Mouse (Mus musculus): ENCODE data around the gene Ccdc88b. TPM values are rescaled to one million over a fixed set of nuclear protein-coding genes. Genes with fewer than 3 reads are reported as not detected.
A peak's percentile ranks its signal among the peaks of the same experiment; 100 is the strongest.

The Ccdc88b gene
- polyA plus RNA-seq, 1 experiment from 2014 or later = 0.51 TPM

DNA sequence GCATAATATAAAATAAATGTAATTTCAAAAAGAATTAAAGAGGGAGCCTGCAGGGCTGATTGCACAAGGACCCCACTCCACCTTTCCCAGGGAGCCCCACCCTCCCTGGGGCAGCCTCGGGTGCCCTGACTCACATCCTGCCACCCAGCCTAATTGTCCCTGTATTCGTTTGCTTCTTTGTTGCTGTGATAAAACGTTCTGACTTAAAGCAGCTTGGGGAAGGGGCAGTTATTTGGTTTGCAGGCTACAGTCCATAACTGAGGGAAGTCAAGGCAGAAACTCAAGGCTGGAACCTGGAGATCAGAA, 16.8 kb downstream of the Ccdc88b start:
- H3K4me1 ChIP-seq (ENCODE audit: control insufficient read depth, insufficient read depth, low read length) = peaks cover 12% of the 10 kb centered on the region
- 8% methylated on average over 3 of the region's 3 CpGs for whole genome bisulfite sequencing
- peak overlapping the region; percentile 56; the same call in 1 of the 2 replicates for H3K9ac ChIP-seq (ENCODE audit: low read depth, low read length)
- H3K27me3 ChIP-seq (ENCODE audit: control insufficient read depth, insufficient read depth, low read length) = peaks cover 6% of the 10 kb centered on the region; the same call in 1 of the 2 replicates
- H3K9me3 ChIP-seq (ENCODE audit: control insufficient read depth, low read length) = no peaks in the 10 kb centered on the region
- H3K4me2 ChIP-seq (replicated peaks; ENCODE audit: low read depth, low read length) = peak overlapping the region; percentile 73; the same call in 1 of the 2 replicates
- H3K36me3 ChIP-seq (ENCODE audit: control insufficient read depth, insufficient read depth, low read length) = peaks cover 8% of the 10 kb centered on the region; the same call in 1 of the 2 replicates
- no peak for ATAC-seq (ENCODE audit: low FRiP score, low TSS enrichment)
- H3K4me3 ChIP-seq (ENCODE audit: low read length) = no peak overlapping the region
- H3K27ac ChIP-seq (ENCODE audit: low read depth, low read length) = no peak overlapping the region

DNA sequence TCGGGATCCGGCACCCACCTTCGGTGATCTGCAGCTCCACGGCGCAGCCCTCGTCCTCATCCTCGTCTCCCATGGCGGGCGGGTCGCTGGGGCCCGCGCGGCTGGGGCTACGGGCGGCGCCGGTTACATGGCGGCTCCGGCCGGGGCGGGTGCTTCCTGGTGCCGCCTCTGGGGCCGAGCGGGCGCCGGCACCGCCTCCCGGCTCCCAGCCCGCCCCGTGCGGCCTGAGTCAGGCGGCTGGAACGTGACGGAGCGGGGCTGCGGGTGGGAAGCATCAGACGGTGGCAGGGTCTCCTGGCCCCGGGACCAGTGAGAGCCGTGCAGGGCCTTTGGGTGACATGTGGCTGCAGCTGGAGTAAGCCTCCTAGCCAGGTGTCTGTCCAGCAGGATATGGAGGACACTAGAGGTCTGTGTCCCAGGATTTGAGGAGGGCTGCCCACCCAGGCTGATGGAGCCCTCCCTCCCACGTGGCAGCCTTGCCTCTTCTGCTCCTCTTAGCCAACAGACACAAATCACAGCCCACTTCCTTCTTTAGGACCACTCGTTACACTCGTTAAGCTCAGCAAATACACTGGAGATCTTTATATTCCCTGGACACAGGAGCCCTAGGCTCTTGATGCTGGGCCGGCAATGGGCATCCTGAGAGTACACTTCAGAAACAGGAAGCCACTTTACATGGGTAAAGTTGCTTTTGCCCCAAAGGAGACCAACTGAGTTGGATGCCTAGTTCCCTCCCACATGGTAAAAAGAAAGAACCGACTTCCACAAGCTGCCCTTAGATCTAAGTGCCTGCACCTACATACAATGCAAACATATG, 17.3 kb downstream of the Ccdc88b start, which contains the start of gene Rps6ka4:
Rps6ka4 (minus strand) TSS at position 162 of the 817 bp plus-strand sequence.
- Histone ChIP-seq H3K9ac (ENCODE audit: low read depth, low read length) (peak within 1 kb of the TSS; percentile 56), H3K27me3 (ENCODE audit: control insufficient read depth, insufficient read depth, low read length) (0 out of 2 replicates have a peak, but pooled peaks cover 4% of the 10 kb centered on the region), H3K4me1 (ENCODE audit: control insufficient read depth, insufficient read depth, low read length) (peaks cover 12% of the 10 kb centered on the region), H3K27ac (ENCODE audit: low read depth, low read length) (0 out of 2 replicates have a peak within 1 kb of the TSS, but pooled peaks have one; percentile 38), H3K4me2 (replicated peaks; ENCODE audit: low read depth, low read length) (peak within 1 kb of the TSS; percentile 73), H3K4me3 (ENCODE audit: low read length) (peak within 1 kb of the TSS; percentile 48), H3K36me3 (ENCODE audit: control insufficient read depth, insufficient read depth, low read length) (peaks cover 8% of the 10 kb centered on the region; the same call in 1 of the 2 replicates), H3K9me3 (ENCODE audit: control insufficient read depth, low read length) (no peaks in the 10 kb centered on the region)
- ATAC-seq (ENCODE audit: low FRiP score, low TSS enrichment) = peak; percentile 85
- WGBS = under 1% methylated on average over 43 of the region's 44 CpGs

DNA sequence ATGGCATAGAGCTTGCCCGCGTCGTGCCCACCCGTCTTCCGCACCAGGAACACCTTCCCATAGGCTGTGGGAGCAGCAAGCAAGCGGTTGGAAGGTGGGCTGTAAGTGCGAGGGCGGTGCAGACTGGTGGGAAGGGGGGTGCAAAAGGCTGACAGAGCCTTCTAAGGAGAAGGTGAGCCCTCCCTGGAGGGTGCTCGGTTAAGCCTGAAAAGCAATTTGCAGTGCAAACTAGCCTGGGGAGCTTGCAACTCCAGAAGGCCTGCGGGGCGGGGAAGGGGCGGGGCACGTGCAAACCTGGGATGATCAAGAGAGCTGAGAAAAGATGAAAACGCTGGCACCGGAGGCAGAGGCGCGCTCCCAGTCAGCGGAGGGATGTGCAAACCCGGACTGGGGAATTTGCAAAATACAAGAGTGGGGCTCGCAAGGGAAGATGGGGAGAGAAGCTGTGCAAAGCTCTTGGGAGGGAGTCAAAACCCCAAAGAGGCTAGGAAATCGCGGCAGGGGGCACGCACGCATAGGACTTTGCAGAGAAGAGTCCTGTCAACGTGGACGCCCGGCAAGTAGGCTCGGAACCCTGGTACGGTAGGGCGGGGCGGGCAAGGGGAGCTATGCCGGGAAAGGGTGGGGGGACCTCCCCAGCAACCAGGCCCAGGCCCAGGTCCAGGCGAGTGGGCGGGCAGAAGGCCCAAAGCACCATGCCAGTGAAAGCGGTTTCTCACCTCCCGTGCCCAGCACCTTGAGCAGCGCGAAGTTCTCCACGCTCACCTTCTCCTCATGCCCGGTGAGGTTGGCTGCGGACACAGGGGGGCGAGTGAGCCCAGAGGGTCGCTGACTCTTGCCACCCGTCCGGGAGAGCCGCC, 18.2 kb downstream of the Ccdc88b start:
- Histone ChIP-seq H3K4me3 (ENCODE audit: low read length) (peak overlapping the region; percentile 48), H3K27me3 (ENCODE audit: control insufficient read depth, insufficient read depth, low read length) (0 out of 2 replicates have a peak, but pooled peaks cover 4% of the 10 kb centered on the region), H3K4me1 (ENCODE audit: control insufficient read depth, insufficient read depth, low read length) (peaks cover 12% of the 10 kb centered on the region), H3K36me3 (ENCODE audit: control insufficient read depth, insufficient read depth, low read length) (peaks cover 8% of the 10 kb centered on the region; the same call in 1 of the 2 replicates), H3K4me2 (replicated peaks; ENCODE audit: low read depth, low read length) (peak overlapping the region; percentile 73), H3K9me3 (ENCODE audit: control insufficient read depth, low read length) (no peaks in the 10 kb centered on the region), H3K27ac (ENCODE audit: low read depth, low read length) (no peak overlapping the region), H3K9ac (ENCODE audit: low read depth, low read length) (peak overlapping the region; percentile 56)
- ATAC-seq (ENCODE audit: low FRiP score, low TSS enrichment) = peak; percentile 58
- WGBS = 1% methylated on average over 46 of the region's 46 CpGs

DNA sequence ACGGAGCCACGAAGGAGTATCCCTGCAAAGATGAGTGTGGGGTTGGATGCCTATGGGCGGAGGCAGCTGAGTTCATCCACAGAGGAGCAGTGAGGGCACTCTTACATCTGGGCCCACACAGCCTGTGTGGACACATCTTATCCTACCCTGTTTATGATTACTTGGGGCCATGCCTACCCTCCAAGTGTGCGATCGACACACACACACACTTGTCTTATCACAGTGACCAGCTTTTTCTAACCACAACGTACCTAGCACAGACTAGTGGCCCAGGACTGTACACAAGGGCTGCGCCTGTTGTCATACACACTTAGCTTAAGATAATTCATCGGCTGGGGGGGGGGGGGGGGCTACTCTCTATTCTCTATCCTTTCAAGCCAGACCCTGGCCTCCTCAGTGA, 25.6 kb downstream of the Ccdc88b start:
- Histone ChIP-seq H3K27ac (ENCODE audit: low read depth, low read length) (no peak overlapping the region), H3K9ac (ENCODE audit: low read depth, low read length) (no peak overlapping the region), H3K27me3 (ENCODE audit: control insufficient read depth, insufficient read depth, low read length) (peaks cover 36% of the 10 kb centered on the region), H3K4me2 (replicated peaks; ENCODE audit: low read depth, low read length) (no peak overlapping the region), H3K9me3 (ENCODE audit: control insufficient read depth, low read length) (no peaks in the 10 kb centered on the region), H3K4me3 (ENCODE audit: low read length) (no peak overlapping the region), H3K36me3 (ENCODE audit: control insufficient read depth, insufficient read depth, low read length) (peaks cover 14% of the 10 kb centered on the region; the same call in 1 of the 2 replicates), H3K4me1 (ENCODE audit: control insufficient read depth, insufficient read depth, low read length) (peaks cover 11% of the 10 kb centered on the region)
- WGBS = 94% methylated on average over 8 of the region's 8 CpGs
- ATAC-seq (ENCODE audit: low FRiP score, low TSS enrichment) = no peak

DNA sequence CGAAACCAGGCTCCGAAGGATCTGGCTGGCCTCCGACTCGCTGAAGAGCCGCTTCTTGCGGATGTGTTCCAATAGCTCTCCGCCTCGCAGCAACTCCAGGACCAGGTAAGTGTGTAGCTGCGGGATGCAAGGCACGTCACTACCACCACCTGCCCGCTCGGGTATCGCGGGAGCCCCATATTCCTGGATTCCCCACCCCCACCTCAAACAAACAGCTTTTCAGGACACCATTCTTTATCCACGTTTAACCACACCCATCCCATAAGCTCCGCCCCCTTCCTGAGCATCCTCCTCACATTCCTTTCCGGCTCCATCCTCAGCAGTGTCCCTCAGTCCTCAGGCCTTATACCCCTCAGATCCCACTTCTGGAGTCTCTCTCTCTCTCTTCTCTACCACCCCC, 26.7 kb downstream of the Ccdc88b start:
- H3K27me3 ChIP-seq (ENCODE audit: control insufficient read depth, insufficient read depth, low read length) = peaks cover 36% of the 10 kb centered on the region
- no peak overlapping the region for H3K27ac ChIP-seq (ENCODE audit: low read depth, low read length)
- 8% methylated on average over 17 of the region's 17 CpGs for WGBS
- peaks cover 7% of the 10 kb centered on the region; the same call in 1 of the 2 replicates for H3K36me3 ChIP-seq (ENCODE audit: control insufficient read depth, insufficient read depth, low read length)
- H3K9ac ChIP-seq (ENCODE audit: low read depth, low read length) = no peak overlapping the region; the same call in 1 of the 2 replicates
- H3K4me2 ChIP-seq (replicated peaks; ENCODE audit: low read depth, low read length) = peak overlapping the region; percentile 46
- peak overlapping the region; percentile 25 for H3K4me3 ChIP-seq (ENCODE audit: low read length)
- no peak for ATAC-seq (ENCODE audit: low FRiP score, low TSS enrichment)
- H3K9me3 ChIP-seq (ENCODE audit: control insufficient read depth, low read length) = no peaks in the 10 kb centered on the region
- peaks cover 11% of the 10 kb centered on the region for H3K4me1 ChIP-seq (ENCODE audit: control insufficient read depth, insufficient read depth, low read length)

DNA sequence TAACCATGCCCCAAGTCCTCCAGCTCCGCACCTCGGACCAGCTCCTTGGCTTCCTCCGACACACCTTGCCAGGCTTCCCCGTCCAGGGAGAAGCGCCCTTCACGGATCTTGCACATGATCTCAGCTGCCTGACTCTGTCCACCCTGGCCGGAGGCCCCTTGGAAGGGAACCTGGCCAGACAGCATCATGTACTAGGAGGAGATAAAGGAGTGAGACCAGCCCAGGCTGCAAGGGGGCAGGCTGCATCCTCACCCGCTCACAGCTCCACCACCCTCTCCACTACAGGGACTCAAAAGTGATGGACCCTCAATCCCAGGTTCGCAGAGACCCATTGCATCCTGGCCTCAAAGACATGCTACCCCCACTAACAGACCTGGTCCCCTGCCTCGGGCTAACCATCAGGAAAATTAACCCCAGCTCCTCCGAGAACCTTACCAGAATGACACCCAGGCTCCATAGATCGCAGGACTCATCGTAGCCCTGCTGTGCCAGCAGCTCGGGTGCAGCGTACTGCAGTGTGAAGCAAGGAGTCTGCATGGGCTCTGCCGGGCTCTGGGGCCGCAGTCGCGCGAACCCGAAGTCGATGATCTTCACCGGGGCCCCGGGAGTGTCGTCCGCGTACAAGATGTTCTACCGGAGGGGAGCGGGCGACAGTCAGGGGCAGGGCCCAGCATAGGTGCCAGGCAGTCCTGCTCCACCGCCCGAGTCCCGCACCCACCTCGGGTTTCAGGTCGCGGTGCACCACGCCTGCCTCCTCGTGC, 27.3 kb downstream of the Ccdc88b start:
- no peak overlapping the region for H3K27ac ChIP-seq (ENCODE audit: low read depth, low read length)
- no peaks in the 10 kb centered on the region for H3K9me3 ChIP-seq (ENCODE audit: control insufficient read depth, low read length)
- H3K36me3 ChIP-seq (ENCODE audit: control insufficient read depth, insufficient read depth, low read length) = peaks cover 7% of the 10 kb centered on the region; the same call in 1 of the 2 replicates
- peak overlapping the region; percentile 46 for H3K4me2 ChIP-seq (replicated peaks; ENCODE audit: low read depth, low read length)
- ATAC-seq (ENCODE audit: low FRiP score, low TSS enrichment) = peak; percentile 33; the same call in 1 of the 2 replicates
- no peak overlapping the region; the same call in 1 of the 2 replicates for H3K9ac ChIP-seq (ENCODE audit: low read depth, low read length)
- H3K4me1 ChIP-seq (ENCODE audit: control insufficient read depth, insufficient read depth, low read length) = peaks cover 11% of the 10 kb centered on the region
- peaks cover 36% of the 10 kb centered on the region for H3K27me3 ChIP-seq (ENCODE audit: control insufficient read depth, insufficient read depth, low read length)
- 7% methylated on average over 38 of the region's 38 CpGs for WGBS
- peak overlapping the region; percentile 27 for H3K4me3 ChIP-seq (ENCODE audit: low read length)

DNA sequence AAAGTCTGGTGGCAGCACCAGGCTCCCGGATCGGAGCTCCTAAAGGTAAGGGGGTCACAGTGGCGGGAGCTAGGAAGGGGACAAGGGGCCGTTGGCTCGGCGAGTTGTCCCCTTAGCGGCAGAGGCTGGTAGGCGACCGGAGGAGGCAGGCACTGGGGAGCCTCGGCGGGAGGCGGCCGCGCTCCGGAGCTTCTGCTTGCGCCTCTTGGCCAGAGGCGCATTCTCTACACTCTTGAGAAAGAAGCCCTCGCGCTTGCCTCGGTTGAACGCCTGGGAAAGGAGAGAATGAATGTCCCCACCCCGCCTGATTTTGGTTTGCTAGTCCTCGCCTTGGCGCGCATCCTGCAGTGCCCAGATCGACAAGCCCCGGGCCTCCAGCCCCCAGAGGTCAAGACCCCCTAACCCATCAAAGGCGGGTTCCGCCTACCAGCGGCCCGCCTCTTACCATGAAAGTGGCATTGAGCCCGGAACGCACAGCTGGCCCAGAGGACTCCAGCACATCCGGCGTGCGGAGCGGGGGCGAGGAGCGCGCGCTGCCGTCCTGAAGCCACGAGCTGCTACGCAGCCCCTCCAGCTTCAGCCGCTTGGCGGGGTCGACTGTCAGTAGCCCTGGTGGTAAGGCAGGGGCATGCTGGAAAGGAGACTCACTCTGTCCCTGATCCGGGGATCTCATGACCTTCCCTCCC, 28.0 kb downstream of the Ccdc88b start:
- H3K4me1 ChIP-seq (ENCODE audit: control insufficient read depth, insufficient read depth, low read length) = peaks cover 11% of the 10 kb centered on the region
- peak overlapping the region; percentile 27 for H3K4me3 ChIP-seq (ENCODE audit: low read length)
- WGBS = 6% methylated on average over 48 of the region's 48 CpGs
- no peaks in the 10 kb centered on the region for H3K9me3 ChIP-seq (ENCODE audit: control insufficient read depth, low read length)
- peaks cover 36% of the 10 kb centered on the region for H3K27me3 ChIP-seq (ENCODE audit: control insufficient read depth, insufficient read depth, low read length)
- H3K36me3 ChIP-seq (ENCODE audit: control insufficient read depth, insufficient read depth, low read length) = peaks cover 7% of the 10 kb centered on the region; the same call in 1 of the 2 replicates
- H3K4me2 ChIP-seq (replicated peaks; ENCODE audit: low read depth, low read length) = peak overlapping the region; percentile 46
- H3K9ac ChIP-seq (ENCODE audit: low read depth, low read length) = peak overlapping the region; percentile 18; the same call in 1 of the 2 replicates
- H3K27ac ChIP-seq (ENCODE audit: low read depth, low read length) = no peak overlapping the region
- 0 out of 2 replicates have a peak, but pooled peaks have one; percentile 34 for ATAC-seq (ENCODE audit: low FRiP score, low TSS enrichment)

DNA sequence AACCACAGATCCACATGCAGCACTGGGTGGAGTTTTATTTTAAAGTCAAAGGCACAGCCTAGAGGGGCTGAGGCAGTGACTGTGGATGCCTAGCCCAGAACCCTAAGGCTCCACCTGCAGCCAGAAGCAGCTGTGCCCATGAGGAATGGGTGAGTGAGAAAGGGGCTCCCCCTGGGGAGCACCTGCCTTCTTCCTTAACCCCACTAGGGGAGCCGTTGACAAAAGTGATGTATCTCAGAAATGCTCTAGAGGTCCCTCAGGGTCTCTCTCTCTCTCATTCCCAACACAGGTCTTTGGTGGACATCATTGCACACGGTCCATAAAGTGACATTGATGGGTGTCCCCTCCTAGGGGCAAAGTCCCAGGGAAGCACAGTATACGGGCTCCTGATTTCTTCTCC, 28.9 kb downstream of the Ccdc88b start:
- Histone ChIP-seq H3K36me3 (ENCODE audit: control insufficient read depth, insufficient read depth, low read length) (peaks cover 7% of the 10 kb centered on the region; the same call in 1 of the 2 replicates), H3K4me3 (ENCODE audit: low read length) (no peak overlapping the region), H3K4me1 (ENCODE audit: control insufficient read depth, insufficient read depth, low read length) (peaks cover 11% of the 10 kb centered on the region), H3K9ac (ENCODE audit: low read depth, low read length) (no peak overlapping the region), H3K9me3 (ENCODE audit: control insufficient read depth, low read length) (no peaks in the 10 kb centered on the region), H3K27me3 (ENCODE audit: control insufficient read depth, insufficient read depth, low read length) (peaks cover 36% of the 10 kb centered on the region), H3K27ac (ENCODE audit: low read depth, low read length) (no peak overlapping the region), H3K4me2 (replicated peaks; ENCODE audit: low read depth, low read length) (no peak overlapping the region)
- ATAC-seq (ENCODE audit: low FRiP score, low TSS enrichment) = no peak
- 24% methylated on average over 3 of the region's 3 CpGs for WGBS

Data from kidney, embryonic 14.5 days (tissue).